Mouse (Mus musculus) monocyte, adult 2 months (primary cell): ENCODE results near the gene Vmn1r170.
"Not testable (repeated sequence)": the region's sequence is repeated elsewhere in the genome, so short reads cannot be mapped to it uniquely, and the experiment has no call there.

Experiments used
- DNase-seq, 2 experiments: peaks; one replicate each; pipeline ENCODE4 v3.0.0; 2022; ENCODE audit warnings: low spot score in 2 of 2, low read depth in 1 of 2

Vmn1r170 gene

DNA sequence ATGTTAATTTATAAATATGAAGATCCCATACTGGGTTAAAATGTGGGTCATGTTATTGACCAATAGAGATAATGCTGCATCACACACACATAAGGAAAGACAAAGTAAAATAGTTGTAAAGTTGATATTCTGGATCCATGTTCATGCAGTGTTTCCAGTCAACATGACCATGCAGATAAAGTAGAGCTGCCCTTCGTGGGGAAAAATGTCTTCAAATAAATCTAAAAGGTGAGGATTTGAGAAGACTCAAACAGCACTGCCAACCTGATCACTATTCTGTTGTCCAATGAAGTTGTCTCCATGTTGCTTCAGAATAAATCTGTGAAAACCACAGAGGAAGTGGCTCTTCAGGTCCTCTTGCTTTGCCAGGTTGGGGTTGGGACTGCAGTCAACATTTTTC, at the start of gene Vmn1r170:
Vmn1r170 (plus strand) TSS at position 301 of the 400 bp plus-strand sequence.
- DNase-seq, result not testable (repeated sequence)

DNA sequence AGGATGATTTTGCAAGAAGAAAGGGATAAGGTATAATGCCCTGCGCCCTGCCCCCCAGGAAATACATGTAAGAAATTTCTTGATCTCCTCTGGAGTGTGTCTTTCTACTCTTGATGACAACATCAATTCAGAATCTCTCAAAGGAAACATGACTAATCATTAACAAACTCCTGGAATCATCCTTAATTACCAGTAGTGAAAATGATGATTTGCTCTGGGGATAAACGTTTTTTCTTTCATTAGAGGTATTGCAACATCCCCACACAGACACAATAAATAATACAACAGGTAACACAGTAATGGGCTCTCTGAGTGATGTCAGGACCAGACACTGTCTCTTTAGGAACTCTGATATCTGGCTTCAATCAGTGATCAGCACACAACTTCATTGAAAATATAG, 30.7 kb upstream of the Vmn1r170 start, which contains the start of gene Vmn1r169:
Vmn1r169 (plus strand) TSS at position 301 of the 400 bp plus-strand sequence.
- DNase-seq, result not testable (repeated sequence)

DNA sequence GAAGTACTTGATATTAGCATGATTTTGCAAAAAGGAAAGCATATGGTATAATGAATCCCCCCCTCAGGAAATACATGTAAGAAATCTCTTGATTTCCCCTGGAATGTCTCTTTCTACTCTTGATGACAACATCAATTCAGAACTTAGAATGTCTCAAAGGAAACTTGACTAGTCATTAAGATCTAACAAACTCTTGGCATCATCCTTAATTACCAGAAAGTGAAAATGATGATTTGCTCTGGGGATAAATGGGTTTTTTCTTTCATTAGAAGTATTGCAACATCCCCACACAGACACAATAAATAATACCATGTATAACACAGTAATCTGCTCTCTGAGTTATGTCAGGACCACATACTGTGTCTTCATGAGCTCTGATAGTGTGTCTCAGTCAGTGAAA, 24.4 kb downstream of the Vmn1r170 start, which contains the start of gene Vmn1r171:
Vmn1r171 (plus strand) TSS at position 301 of the 400 bp plus-strand sequence.
- no peak for DNase-seq
